Mouse (Mus musculus) kidney, embryonic 14.5 days (tissue): ENCODE data around the gene Rbms1. TPM values are rescaled to one million over a fixed set of nuclear protein-coding genes. Genes with fewer than 3 reads are reported as not detected.
A peak's percentile ranks its signal among the peaks of the same experiment; 100 is the strongest.

Experiments used
- ATAC-seq: fragments of 200-750 bp; cut with Nextera tagmentation; 2 replicates; pipeline ENCODE4 v1.8.0; 2017; ENCODE audit warnings: moderate number of reproducible peaks, mild to moderate bottlenecking, moderate TSS enrichment, moderate library complexity; ENCODE audit not compliant: low FRiP score, low TSS enrichment
- H3K27ac ChIP-seq: fragments of 300-500 bp; sonication (generic); 2 replicates; pipeline ENCODE4 v1.5.1; 2014; ENCODE audit warnings: low read depth, mild to moderate bottlenecking, low read length, moderate library complexity, mixed read lengths
- H3K27me3 ChIP-seq: fragments of 300-500 bp; sonication (generic); 2 replicates; pipeline ENCODE4 v1.6.1; 2014; ENCODE audit warnings: mild to moderate bottlenecking, low read length; ENCODE audit not compliant: control insufficient read depth, insufficient read depth
- H3K36me3 ChIP-seq: fragments of 300-500 bp; sonication (generic); 2 replicates; pipeline ENCODE4 v1.6.1; 2014; ENCODE audit warnings: low read length, mixed read lengths; ENCODE audit not compliant: control insufficient read depth, insufficient read depth
- H3K4me1 ChIP-seq: fragments of 300-500 bp; sonication (generic); 2 replicates; pipeline ENCODE4 v1.6.1; 2014; ENCODE audit warnings: low read length, mixed read lengths; ENCODE audit not compliant: control insufficient read depth, insufficient read depth
- H3K4me2 ChIP-seq: fragments of 300-500 bp; sonication (generic); replicated peaks from 2 replicates; pipeline ENCODE4 v1.6.1; 2014; ENCODE audit warnings: low read depth, mild to moderate bottlenecking, low read length
- H3K4me3 ChIP-seq: fragments of 300-500 bp; sonication (generic); 2 replicates; pipeline ENCODE4 v1.5.1; 2014; ENCODE audit warnings: mild to moderate bottlenecking, low read length
- H3K9ac ChIP-seq: fragments of 300-500 bp; sonication (generic); 2 replicates; pipeline ENCODE4 v1.6.1; 2014; ENCODE audit warnings: low read depth, mild to moderate bottlenecking, low read length, moderate library complexity
- H3K9me3 ChIP-seq: fragments of 300-500 bp; sonication (generic); 2 replicates; pipeline ENCODE4 v1.6.1; 2016; ENCODE audit warnings: low read length; ENCODE audit not compliant: control insufficient read depth
- WGBS: fragments of 180-500 bp; shearing (Covaris S2); extraction: QIAGEN DNeasy Blood & Tissue Kit; methylation state at CpG from one replicate; pipeline ENCODE4 v1.1.7; 2014; 5-methylcytosine and 5-hydroxymethylcytosine counted together
- polyA plus RNA-seq: library from polyadenylated mRNA; unstranded; fragments of >200 nt; fragmentation: Nextera tagmentation; extraction: Ambion mirVana; gene quantifications from 2 replicates; pipeline ENCODE4 v1.2.1, GENCODE M21; 2014

Gene Rbms1
- polyA plus RNA-seq, 1 experiment from 2014 or later = 115 TPM

DNA sequence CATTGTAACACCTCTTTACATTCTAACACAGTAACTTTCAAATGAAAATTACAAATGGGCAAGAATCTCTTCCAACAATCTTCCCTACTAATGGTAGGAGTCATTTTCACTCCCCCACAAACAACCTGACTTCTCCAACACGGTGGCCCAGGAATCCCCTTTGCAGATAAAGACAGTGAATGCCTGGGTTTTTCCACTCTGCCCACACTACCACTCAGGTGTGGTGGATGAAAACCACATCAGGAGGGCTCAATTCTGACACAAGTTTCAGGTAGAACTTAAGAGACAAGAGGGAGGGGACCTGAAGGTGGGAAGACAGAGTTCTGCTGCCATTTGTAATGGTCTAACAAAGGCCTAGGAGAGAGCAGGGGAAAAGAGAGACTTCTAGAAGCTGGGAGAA is 97.1 kb downstream of the Rbms1 start:
- no peaks in the 10 kb centered on the region for H3K27me3 ChIP-seq
- no peak overlapping the region for H3K9ac ChIP-seq
- H3K4me1 ChIP-seq = peaks cover 10% of the 10 kb centered on the region
- no peaks in the 10 kb centered on the region for H3K36me3 ChIP-seq
- no peak for ATAC-seq
- no peak overlapping the region for H3K4me3 ChIP-seq
- WGBS = 31% methylated on average over 1 of the region's 1 CpGs
- H3K27ac ChIP-seq = no peak overlapping the region
- no peaks in the 10 kb centered on the region for H3K9me3 ChIP-seq
- no peak overlapping the region for H3K4me2 ChIP-seq

DNA sequence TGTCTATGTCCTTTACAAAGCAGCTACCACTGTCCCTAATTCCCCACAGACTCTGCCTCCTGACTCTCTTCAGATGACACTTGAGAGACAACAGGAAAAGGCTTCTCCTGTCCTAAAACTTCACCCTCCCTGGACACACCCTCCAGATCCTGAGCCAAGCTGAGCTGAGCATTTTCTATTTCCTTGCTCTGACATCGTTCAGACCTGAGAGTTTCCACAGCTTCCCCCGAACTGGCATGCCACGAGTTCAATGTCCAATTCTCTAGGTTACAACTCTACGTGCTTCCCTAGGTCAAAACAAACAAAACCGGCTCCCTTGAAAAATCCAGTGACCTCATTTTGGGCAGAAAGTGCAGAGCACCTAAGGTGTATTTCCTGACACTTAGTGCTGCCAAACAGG is 98.0 kb downstream of the Rbms1 start:
- H3K4me2 ChIP-seq = no peak overlapping the region
- H3K27ac ChIP-seq = no peak overlapping the region
- WGBS = 29% methylated on average over 5 of the region's 5 CpGs
- H3K4me3 ChIP-seq = no peak overlapping the region
- H3K9ac ChIP-seq = no peak overlapping the region
- no peaks in the 10 kb centered on the region for H3K9me3 ChIP-seq
- no peak for ATAC-seq
- peaks cover 3% of the 10 kb centered on the region; the same call in 1 of the 2 replicates for H3K4me1 ChIP-seq
- no peaks in the 10 kb centered on the region for H3K36me3 ChIP-seq
- H3K27me3 ChIP-seq = no peaks in the 10 kb centered on the region

DNA sequence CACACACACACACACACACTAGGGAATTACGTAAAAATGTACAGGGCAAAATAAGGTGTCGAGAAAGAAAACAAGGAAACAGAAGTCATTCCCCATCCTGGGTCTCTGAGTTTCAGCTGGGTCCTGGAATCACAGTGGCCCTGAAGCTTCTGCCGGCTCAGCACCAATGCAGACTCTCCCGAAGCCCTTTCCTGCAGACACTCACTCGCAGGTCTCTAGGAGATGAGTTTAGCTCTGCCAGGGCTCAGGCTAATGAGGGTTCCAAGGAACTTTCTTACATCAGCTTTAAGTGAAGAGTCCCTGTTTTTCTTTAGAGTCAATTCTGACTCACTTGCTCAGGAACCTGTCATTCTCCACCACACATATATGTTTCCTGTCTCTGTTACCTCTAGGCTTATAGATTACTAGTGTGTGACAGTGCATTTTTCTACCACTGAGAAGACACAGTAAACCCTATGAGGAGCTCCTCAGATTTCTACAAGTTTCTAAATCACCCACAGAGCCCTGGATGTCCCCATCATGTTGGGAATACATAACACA is 98.7 kb downstream of the Rbms1 start:
- H3K9me3 ChIP-seq = no peaks in the 10 kb centered on the region
- no peaks in the 10 kb centered on the region for H3K36me3 ChIP-seq
- no peak overlapping the region for H3K4me3 ChIP-seq
- no peak for ATAC-seq
- WGBS = 77% methylated on average over 5 of the region's 5 CpGs
- H3K4me2 ChIP-seq = no peak overlapping the region
- no peak overlapping the region for H3K9ac ChIP-seq
- no peak overlapping the region for H3K27ac ChIP-seq
- peaks cover 3% of the 10 kb centered on the region; the same call in 1 of the 2 replicates for H3K4me1 ChIP-seq
- no peaks in the 10 kb centered on the region for H3K27me3 ChIP-seq

DNA sequence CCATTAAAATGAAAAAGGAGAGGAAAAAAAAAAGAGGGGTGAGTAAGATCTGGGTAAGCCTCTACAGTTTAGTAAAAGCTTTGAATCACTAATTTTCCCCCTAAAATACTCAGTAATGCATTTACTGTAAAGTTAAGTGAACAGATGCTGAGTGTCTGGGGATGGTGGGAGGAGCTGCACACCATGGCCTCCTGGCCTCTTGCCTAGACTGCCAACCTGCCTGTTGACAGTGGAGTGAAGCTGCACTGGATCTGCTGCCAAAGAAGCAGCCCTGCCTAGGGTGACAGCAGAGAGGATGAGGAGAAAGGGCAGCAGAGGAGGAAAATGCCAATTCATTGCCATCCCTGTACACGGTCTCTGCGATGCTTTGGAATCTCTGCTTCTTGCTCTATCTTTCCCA is 99.2 kb downstream of the Rbms1 start:
- H3K27ac ChIP-seq = no peak overlapping the region
- WGBS = 80% methylated on average over 2 of the region's 2 CpGs
- H3K9ac ChIP-seq = no peak overlapping the region
- H3K36me3 ChIP-seq = no peaks in the 10 kb centered on the region
- H3K4me2 ChIP-seq = no peak overlapping the region
- no peak overlapping the region for H3K4me3 ChIP-seq
- ATAC-seq = no peak
- H3K4me1 ChIP-seq = peaks cover 3% of the 10 kb centered on the region; the same call in 1 of the 2 replicates
- no peaks in the 10 kb centered on the region for H3K9me3 ChIP-seq
- H3K27me3 ChIP-seq = no peaks in the 10 kb centered on the region

DNA sequence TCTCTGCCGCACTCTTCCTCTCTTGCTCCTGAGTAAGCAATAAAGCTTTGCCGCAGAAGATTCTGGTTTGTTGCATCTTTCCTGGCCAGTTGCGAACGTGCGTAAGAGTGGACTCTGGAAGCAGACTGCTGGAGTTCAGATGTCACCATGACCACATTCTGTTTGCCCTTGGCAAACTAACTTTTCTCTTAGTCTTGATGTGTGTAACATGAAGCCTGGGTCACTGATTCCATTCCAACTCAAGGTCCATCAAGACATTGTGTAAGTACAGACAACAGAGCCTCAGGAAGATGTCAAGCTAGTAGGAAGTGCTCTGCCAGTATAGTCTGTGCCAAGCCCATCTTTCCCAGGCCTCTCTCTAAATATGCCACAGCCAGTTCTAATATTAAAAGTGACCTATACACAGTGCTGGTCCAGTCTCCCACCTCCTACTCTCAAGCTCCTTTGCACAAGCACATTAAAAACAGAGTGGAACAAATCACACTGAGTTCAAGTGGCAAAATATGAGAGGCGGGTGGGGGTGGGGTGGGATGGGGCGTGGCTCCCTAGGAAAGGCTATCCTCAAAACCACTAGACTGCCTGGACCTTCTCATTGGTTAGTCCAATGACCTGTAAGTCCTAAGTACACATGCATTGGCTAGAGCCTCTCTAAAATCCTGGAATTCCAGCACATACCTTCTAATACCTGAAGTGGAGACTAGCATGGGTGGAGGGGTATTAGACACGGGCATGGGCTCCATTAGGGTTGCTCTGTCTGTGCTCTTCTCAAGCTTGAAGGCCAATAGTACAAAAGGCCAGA is 99.9 kb downstream of the Rbms1 start:
- Histone ChIP-seq H3K9ac (no peak overlapping the region), H3K4me3 (no peak overlapping the region), H3K36me3 (peaks cover 4% of the 10 kb centered on the region), H3K9me3 (no peaks in the 10 kb centered on the region), H3K4me2 (no peak overlapping the region), H3K4me1 (peaks cover 3% of the 10 kb centered on the region; the same call in 1 of the 2 replicates), H3K27me3 (no peaks in the 10 kb centered on the region), H3K27ac (no peak overlapping the region)
- no peak for ATAC-seq
- WGBS = 96% methylated on average over 8 of the region's 8 CpGs

DNA sequence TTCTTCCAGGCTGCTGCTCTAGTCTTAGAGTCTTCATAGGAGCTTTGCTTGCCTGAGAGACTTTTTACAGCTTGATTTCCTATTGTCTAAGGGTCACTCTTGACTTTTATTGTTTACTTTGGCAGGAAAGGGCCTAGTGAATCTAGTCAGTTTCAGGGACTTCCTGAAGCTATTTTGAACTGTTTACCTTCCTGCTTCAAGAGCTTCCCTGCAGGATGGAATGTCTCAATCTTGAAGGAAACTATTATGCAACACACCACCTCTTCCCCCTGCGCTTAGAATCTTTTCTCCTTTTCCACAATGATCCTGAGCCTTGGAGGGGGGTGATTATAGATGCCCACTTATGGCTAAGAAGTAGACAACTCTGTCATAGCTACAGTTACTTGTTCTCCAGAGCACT is 104.9 kb downstream of the Rbms1 start:
- no peaks in the 10 kb centered on the region for H3K27me3 ChIP-seq
- H3K9me3 ChIP-seq = no peaks in the 10 kb centered on the region
- H3K4me2 ChIP-seq = no peak overlapping the region
- peaks cover 4% of the 10 kb centered on the region for H3K36me3 ChIP-seq
- H3K27ac ChIP-seq = no peak overlapping the region
- ATAC-seq = no peak
- no peaks in the 10 kb centered on the region for H3K4me1 ChIP-seq
- WGBS = 96% methylated on average over 1 of the region's 1 CpGs
- no peak overlapping the region for H3K9ac ChIP-seq
- H3K4me3 ChIP-seq = no peak overlapping the region

DNA sequence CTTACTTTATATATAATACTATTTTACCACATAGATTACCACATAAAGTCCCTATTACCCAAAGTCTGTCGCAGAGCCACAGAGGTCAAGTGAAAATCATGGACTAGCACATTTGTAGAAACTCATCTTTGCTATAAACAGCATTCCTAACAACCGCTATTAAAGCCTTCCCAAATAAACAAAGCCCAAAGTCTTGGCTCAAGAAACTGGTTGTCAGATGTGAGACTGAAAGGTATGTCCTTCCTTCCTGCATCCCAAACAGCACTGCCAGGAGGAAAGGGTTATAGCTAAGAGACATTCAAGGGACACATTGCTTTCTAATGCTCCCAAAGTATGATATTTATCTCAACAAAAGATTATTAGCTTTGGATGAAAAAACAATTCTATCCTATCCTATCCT is 106.9 kb downstream of the Rbms1 start:
- WGBS = 78% methylated on average over 2 of the region's 2 CpGs
- Histone ChIP-seq H3K27ac (no peak overlapping the region), H3K36me3 (peaks cover 4% of the 10 kb centered on the region), H3K9ac (no peak overlapping the region), H3K9me3 (no peaks in the 10 kb centered on the region), H3K4me3 (no peak overlapping the region), H3K27me3 (no peaks in the 10 kb centered on the region), H3K4me1 (0 out of 2 replicates have a peak, but pooled peaks cover 4% of the 10 kb centered on the region), H3K4me2 (no peak overlapping the region)
- ATAC-seq = no peak

DNA sequence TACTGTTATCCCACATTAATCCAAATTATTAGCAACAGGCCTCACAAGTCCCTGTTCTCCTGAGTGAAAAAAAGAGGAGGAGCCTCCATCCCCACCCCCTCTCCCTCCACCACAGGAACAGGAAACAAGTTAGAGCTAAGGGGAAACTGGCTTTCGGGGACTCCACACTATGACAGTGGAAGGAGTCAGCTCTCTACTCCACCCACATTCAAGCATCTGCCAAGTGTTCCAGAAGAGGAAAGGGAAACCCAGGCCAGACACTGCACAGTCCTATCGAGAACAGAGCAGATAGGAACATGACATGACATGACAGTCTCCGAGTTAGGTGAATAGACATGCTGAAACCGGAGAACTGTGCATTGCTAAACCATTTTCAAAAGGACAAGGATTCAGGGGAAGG is 108.0 kb downstream of the Rbms1 start:
- Histone ChIP-seq H3K4me1 (0 out of 2 replicates have a peak, but pooled peaks cover 4% of the 10 kb centered on the region), H3K27me3 (no peaks in the 10 kb centered on the region), H3K4me2 (no peak overlapping the region), H3K9me3 (no peaks in the 10 kb centered on the region), H3K4me3 (no peak overlapping the region), H3K9ac (no peak overlapping the region), H3K27ac (no peak overlapping the region), H3K36me3 (peaks cover 4% of the 10 kb centered on the region)
- no peak for ATAC-seq
- WGBS = 67% methylated on average over 4 of the region's 4 CpGs

DNA sequence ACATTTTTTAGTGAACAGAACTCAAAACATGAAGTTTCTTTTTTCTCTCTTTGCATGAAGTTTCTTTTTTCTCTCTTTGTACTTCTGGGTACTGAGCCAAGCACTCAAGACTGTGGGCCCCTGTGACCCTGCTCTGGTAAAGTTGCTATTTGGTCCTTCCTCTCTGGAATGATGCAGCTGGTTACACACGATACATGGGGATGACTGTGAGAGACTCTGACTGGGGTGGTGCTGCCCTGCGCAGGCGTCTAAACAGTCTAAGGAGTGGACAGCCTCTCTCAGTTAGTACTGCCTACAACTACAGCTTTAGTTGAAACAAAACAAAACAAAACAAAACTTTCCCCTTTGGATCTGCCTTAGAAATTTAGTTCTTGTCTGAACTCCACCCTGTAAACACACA is 111.1 kb downstream of the Rbms1 start:
- no peak overlapping the region for H3K9ac ChIP-seq
- no peak overlapping the region for H3K4me2 ChIP-seq
- H3K27me3 ChIP-seq = no peaks in the 10 kb centered on the region
- no peaks in the 10 kb centered on the region for H3K9me3 ChIP-seq
- 0 out of 2 replicates have a peak, but pooled peaks cover 2% of the 10 kb centered on the region for H3K36me3 ChIP-seq
- no peak overlapping the region for H3K4me3 ChIP-seq
- 0 out of 2 replicates have a peak, but pooled peaks cover 4% of the 10 kb centered on the region for H3K4me1 ChIP-seq
- 57% methylated on average over 3 of the region's 3 CpGs for WGBS
- no peak overlapping the region for H3K27ac ChIP-seq
- ATAC-seq = peak; percentile 57; the same call in 1 of the 2 replicates
